Mouse (Mus musculus): ENCODE measurements around the gene Smc1b. TPM values are rescaled to one million over a fixed set of nuclear protein-coding genes. Genes with fewer than 3 reads are reported as not detected.
A peak's percentile ranks its signal among the peaks of the same experiment; 100 is the strongest.

The Smc1b gene
- polyA plus RNA-seq, 1 experiment from 2014 or later: not detected

- no peak overlapping the region for H3K4me3 ChIP-seq (ENCODE audit: low read depth, low read length)
- no peaks in the 10 kb centered on the region for H3K9me3 ChIP-seq (ENCODE audit: low read length)
- no peaks in the 10 kb centered on the region for H3K4me1 ChIP-seq (ENCODE audit: insufficient read depth, low read depth, low read length)
- TF ChIP-seq CTCF (IDR thresholded peaks at IDR 0.05) (no peak), EP300 (IDR thresholded peaks at IDR 0.05) (no peak)
- H3K9ac ChIP-seq (replicated peaks; ENCODE audit: low read depth): no peak overlapping the region
- H3K4me2 ChIP-seq (replicated peaks; ENCODE audit: low read depth, low read length): no peak overlapping the region
- DNase-seq (ENCODE audit: low spot score) (no peak), ATAC-seq (no peak)
- H3K27me3 ChIP-seq (replicated peaks; ENCODE audit: insufficient read depth, low read length): no peaks in the 10 kb centered on the region
- H3K36me3 ChIP-seq (ENCODE audit: insufficient read depth, low read length): no peaks in the 10 kb centered on the region
- 35% methylated on average over 4 of the region's 4 CpGs for WGBS
- no peak overlapping the region for H3K27ac ChIP-seq (ENCODE audit: low read length)
Observed at GRCm38 (mm10) chr15:85156198-85156597, 24.4 kb upstream of the Smc1b start.

GRCm38 (mm10) chr15:85154091-85154490 is 22.3 kb upstream of the Smc1b start:
- Histone ChIP-seq H3K4me3 (ENCODE audit: low read depth, low read length) (no peak overlapping the region), H3K4me2 (replicated peaks; ENCODE audit: low read depth, low read length) (no peak overlapping the region), H3K27ac (ENCODE audit: low read length) (no peak overlapping the region), H3K36me3 (ENCODE audit: insufficient read depth, low read length) (no peaks in the 10 kb centered on the region), H3K9me3 (ENCODE audit: low read length) (no peaks in the 10 kb centered on the region), H3K27me3 (replicated peaks; ENCODE audit: insufficient read depth, low read length) (no peaks in the 10 kb centered on the region), H3K9ac (replicated peaks; ENCODE audit: low read depth) (no peak overlapping the region), H3K4me1 (ENCODE audit: insufficient read depth, low read depth, low read length) (no peaks in the 10 kb centered on the region)
- no peak for TF ChIP-seq CTCF (IDR thresholded peaks at IDR 0.05)
- TF ChIP-seq EP300 (IDR thresholded peaks at IDR 0.05): no peak
- 75% methylated on average over 3 of the region's 3 CpGs for WGBS
- ATAC-seq: no peak
- DNase-seq (ENCODE audit: low spot score): no peak

- TF ChIP-seq EP300 (IDR thresholded peaks at IDR 0.05) (no peak), CTCF (IDR thresholded peaks at IDR 0.05) (no peak)
- ATAC-seq (no peak), DNase-seq (ENCODE audit: low spot score) (no peak)
- Histone ChIP-seq H3K27ac (ENCODE audit: low read length) (no peak overlapping the region), H3K4me1 (ENCODE audit: insufficient read depth, low read depth, low read length) (no peaks in the 10 kb centered on the region), H3K4me3 (ENCODE audit: low read depth, low read length) (no peak overlapping the region), H3K9ac (replicated peaks; ENCODE audit: low read depth) (no peak overlapping the region), H3K4me2 (replicated peaks; ENCODE audit: low read depth, low read length) (no peak overlapping the region), H3K9me3 (ENCODE audit: low read length) (no peaks in the 10 kb centered on the region), H3K27me3 (replicated peaks; ENCODE audit: insufficient read depth, low read length) (no peaks in the 10 kb centered on the region), H3K36me3 (ENCODE audit: insufficient read depth, low read length) (no peaks in the 10 kb centered on the region)
- 66% methylated on average over 3 of the region's 3 CpGs for WGBS
Observed at GRCm38 (mm10) chr15:85152577-85152976, 20.8 kb upstream of the Smc1b start.

- Histone ChIP-seq H3K9ac (replicated peaks; ENCODE audit: low read depth) (no peak overlapping the region), H3K36me3 (ENCODE audit: insufficient read depth, low read length) (no peaks in the 10 kb centered on the region), H3K4me3 (ENCODE audit: low read depth, low read length) (no peak overlapping the region), H3K27ac (ENCODE audit: low read length) (no peak overlapping the region), H3K4me2 (replicated peaks; ENCODE audit: low read depth, low read length) (no peak overlapping the region), H3K27me3 (replicated peaks; ENCODE audit: insufficient read depth, low read length) (no peaks in the 10 kb centered on the region), H3K9me3 (ENCODE audit: low read length) (no peaks in the 10 kb centered on the region), H3K4me1 (ENCODE audit: insufficient read depth, low read depth, low read length) (no peaks in the 10 kb centered on the region)
- peak; percentile 67 for ATAC-seq
- TF ChIP-seq EP300 (IDR thresholded peaks at IDR 0.05): no peak
- peak; percentile 99 for TF ChIP-seq CTCF (IDR thresholded peaks at IDR 0.05)
- peak; percentile 79 for DNase-seq (ENCODE audit: low spot score)
- WGBS: 19% methylated on average over 13 of the region's 13 CpGs
Observed at GRCm38 (mm10) chr15:85151433-85151918, 19.7 kb upstream of the Smc1b start.

- Histone ChIP-seq H3K4me3 (ENCODE audit: low read depth, low read length) (no peak overlapping the region), H3K27ac (ENCODE audit: low read length) (no peak overlapping the region), H3K27me3 (replicated peaks; ENCODE audit: insufficient read depth, low read length) (no peaks in the 10 kb centered on the region), H3K9ac (replicated peaks; ENCODE audit: low read depth) (no peak overlapping the region), H3K4me2 (replicated peaks; ENCODE audit: low read depth, low read length) (no peak overlapping the region), H3K4me1 (ENCODE audit: insufficient read depth, low read depth, low read length) (no peaks in the 10 kb centered on the region), H3K36me3 (ENCODE audit: insufficient read depth, low read length) (no peaks in the 10 kb centered on the region), H3K9me3 (ENCODE audit: low read length) (no peaks in the 10 kb centered on the region)
- 91% methylated on average over 5 of the region's 5 CpGs for WGBS
- TF ChIP-seq CTCF (IDR thresholded peaks at IDR 0.05) (no peak), EP300 (IDR thresholded peaks at IDR 0.05) (no peak)
- no peak for ATAC-seq
- no peak for DNase-seq (ENCODE audit: low spot score)
Observed at GRCm38 (mm10) chr15:85144249-85144648, 12.5 kb upstream of the Smc1b start.

- no peak overlapping the region for H3K9ac ChIP-seq (replicated peaks; ENCODE audit: low read depth)
- no peak overlapping the region for H3K27ac ChIP-seq (ENCODE audit: low read length)
- no peak overlapping the region for H3K4me2 ChIP-seq (replicated peaks; ENCODE audit: low read depth, low read length)
- ATAC-seq (no peak), DNase-seq (ENCODE audit: low spot score) (no peak)
- no peaks in the 10 kb centered on the region for H3K36me3 ChIP-seq (ENCODE audit: insufficient read depth, low read length)
- H3K27me3 ChIP-seq (replicated peaks; ENCODE audit: insufficient read depth, low read length): no peaks in the 10 kb centered on the region
- H3K4me1 ChIP-seq (ENCODE audit: insufficient read depth, low read depth, low read length): no peaks in the 10 kb centered on the region
- H3K4me3 ChIP-seq (ENCODE audit: low read depth, low read length): no peak overlapping the region
- WGBS: 97% methylated on average over 1 of the region's 1 CpGs
- TF ChIP-seq EP300 (IDR thresholded peaks at IDR 0.05) (no peak), CTCF (IDR thresholded peaks at IDR 0.05) (no peak)
- no peaks in the 10 kb centered on the region for H3K9me3 ChIP-seq (ENCODE audit: low read length)
Observed at GRCm38 (mm10) chr15:85143747-85144146, 12.0 kb upstream of the Smc1b start.

DNA sequence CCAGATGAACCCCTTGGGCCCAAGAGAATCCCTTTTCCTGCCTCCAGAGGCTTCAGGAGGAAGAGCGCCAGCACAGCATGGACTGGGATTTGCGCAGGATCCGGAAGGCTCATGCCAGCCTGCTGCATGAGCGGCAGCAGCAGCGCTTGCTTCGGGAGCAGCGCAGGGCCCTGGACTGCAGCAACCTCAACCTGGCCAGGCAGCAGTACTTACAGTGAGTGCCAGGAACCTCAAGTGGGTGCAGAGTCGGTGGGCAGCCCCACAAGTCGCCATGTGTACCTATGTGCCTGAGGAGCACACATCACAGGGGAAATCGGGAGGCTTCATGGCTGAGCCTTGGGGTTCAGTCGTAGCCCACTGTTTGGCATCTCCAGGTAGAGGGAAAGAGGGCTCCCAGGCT is 11.4 kb upstream of the Smc1b start:
- no peak overlapping the region for H3K4me3 ChIP-seq (ENCODE audit: low read depth, low read length)
- no peaks in the 10 kb centered on the region for H3K9me3 ChIP-seq (ENCODE audit: low read length)
- H3K9ac ChIP-seq (replicated peaks; ENCODE audit: low read depth): no peak overlapping the region
- no peaks in the 10 kb centered on the region for H3K4me1 ChIP-seq (ENCODE audit: insufficient read depth, low read depth, low read length)
- no peak for TF ChIP-seq CTCF (IDR thresholded peaks at IDR 0.05)
- no peak for TF ChIP-seq EP300 (IDR thresholded peaks at IDR 0.05)
- 86% methylated on average over 11 of the region's 11 CpGs for WGBS
- H3K4me2 ChIP-seq (replicated peaks; ENCODE audit: low read depth, low read length): no peak overlapping the region
- no peaks in the 10 kb centered on the region for H3K36me3 ChIP-seq (ENCODE audit: insufficient read depth, low read length)
- H3K27me3 ChIP-seq (replicated peaks; ENCODE audit: insufficient read depth, low read length): no peaks in the 10 kb centered on the region
- DNase-seq (ENCODE audit: low spot score) (no peak), ATAC-seq (no peak)
- no peak overlapping the region for H3K27ac ChIP-seq (ENCODE audit: low read length)
